Mouse (Mus musculus): ENCODE data around the gene Zfp821. TPM values are rescaled to one million over a fixed set of nuclear protein-coding genes. Genes with fewer than 3 reads are reported as not detected.

The Zfp821 gene
- polyA plus RNA-seq, 1 experiment: 8.2 TPM

DNA sequence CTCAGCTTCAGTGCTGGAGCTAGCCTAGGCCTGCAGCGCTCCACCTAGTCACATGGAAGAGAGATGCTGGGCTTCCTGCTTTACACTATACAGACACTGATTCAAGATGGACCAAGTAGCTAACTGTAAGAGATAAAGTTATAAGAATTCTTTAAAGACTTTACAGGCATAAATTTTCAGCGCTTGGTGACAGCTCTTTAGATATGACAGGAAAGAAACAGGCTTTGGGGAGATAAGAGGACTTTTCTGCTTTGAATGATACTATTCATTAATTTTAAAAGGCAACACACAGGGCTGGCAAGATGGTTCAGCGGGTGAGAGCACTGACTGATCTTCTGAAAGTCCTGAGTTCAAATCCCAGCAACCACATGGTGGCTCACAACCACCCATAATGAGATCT is 6.9 kb upstream of the Zfp821 start:
- TF ChIP-seq GATA1 (IDR thresholded peaks at IDR 0.05; ENCODE audit: low read length): no peak

- no peak for TF ChIP-seq GATA1 (IDR thresholded peaks at IDR 0.05; ENCODE audit: low read length)
Observed at GRCm38 (mm10) chr8:109704565-109705319, 604 bp upstream of the Zfp821 start.

GRCm38 (mm10) chr8:109706076-109706873 is 929 bp downstream of the Zfp821 start:
- TF ChIP-seq GATA1 (IDR thresholded peaks at IDR 0.05; ENCODE audit: low read length): no peak

GRCm38 (mm10) chr8:109706874-109707237 is 1.5 kb downstream of the Zfp821 start:
- no peak for TF ChIP-seq GATA1 (IDR thresholded peaks at IDR 0.05; ENCODE audit: low read length)

GRCm38 (mm10) chr8:109707921-109708320 is 2.6 kb downstream of the Zfp821 start:
- no peak for TF ChIP-seq GATA1 (IDR thresholded peaks at IDR 0.05; ENCODE audit: low read length)

DNA sequence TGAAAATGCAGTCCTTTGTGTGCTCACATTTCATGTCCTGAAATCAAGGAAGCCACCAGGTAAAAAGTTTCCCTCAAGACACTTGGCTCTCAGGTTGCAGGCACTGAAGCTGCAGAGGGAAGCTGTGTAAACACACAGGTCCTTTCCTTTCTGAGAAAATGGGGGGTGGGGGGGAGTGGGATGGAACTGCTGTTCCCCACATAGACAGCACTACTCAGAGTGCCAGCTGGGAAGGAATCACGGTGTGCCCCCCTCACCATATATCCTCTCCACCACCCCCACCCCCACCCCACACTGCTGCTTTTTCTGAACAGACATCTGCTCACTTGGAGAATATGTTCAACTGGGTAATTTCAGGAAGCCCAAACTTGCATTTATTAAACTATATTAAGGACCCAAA is 7.2 kb downstream of the Zfp821 start:
- TF ChIP-seq GATA1 (IDR thresholded peaks at IDR 0.05; ENCODE audit: low read length): no peak

GRCm38 (mm10) chr8:109714961-109715360 is 9.6 kb downstream of the Zfp821 start:
- TF ChIP-seq GATA1 (IDR thresholded peaks at IDR 0.05; ENCODE audit: low read length): no peak

- TF ChIP-seq GATA1 (IDR thresholded peaks at IDR 0.05; ENCODE audit: low read length): no peak
Observed at GRCm38 (mm10) chr8:109725106-109725505, 19.8 kb downstream of the Zfp821 start.

DNA sequence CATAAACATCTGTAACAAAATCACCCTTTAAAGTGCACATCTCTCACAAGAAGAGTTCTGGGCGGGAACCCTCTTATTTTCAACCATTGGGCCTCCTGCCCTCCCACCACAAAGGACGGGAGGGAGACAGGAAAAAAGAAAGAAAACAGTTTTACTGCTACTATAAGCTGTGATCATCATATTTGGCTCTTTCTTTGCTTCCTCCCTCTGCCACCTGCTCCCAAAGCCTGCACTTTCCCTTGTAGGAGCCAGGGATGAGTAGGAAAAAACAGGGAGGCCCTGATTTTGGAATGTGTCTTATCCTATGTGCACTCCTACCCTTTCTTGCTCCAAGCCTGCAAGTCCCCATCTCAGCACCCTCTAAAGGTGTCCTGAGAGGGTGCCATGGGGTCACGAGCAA is 25.7 kb downstream of the Zfp821 start:
- no peak for TF ChIP-seq GATA1 (IDR thresholded peaks at IDR 0.05; ENCODE audit: low read length)

DNA sequence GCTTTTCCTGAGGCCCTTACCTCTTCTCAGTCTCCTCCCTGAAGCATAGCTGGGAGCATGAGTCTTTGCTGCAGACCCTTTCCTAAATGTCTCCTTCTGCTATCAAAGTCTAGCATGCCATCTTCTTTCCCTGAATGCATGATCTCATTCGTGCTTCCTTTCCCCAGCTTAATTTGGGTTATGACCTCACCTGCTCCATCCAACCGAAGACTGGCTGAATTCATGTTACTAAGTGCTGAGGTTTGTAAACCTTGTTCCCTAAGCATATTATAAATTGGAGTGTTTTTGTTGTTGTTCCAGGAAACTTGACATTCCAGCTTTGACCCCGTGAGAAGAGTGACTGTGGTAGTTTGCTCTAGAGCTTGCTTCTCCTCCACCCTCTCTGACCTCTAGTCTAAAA is 28.7 kb downstream of the Zfp821 start:
- TF ChIP-seq GATA1 (IDR thresholded peaks at IDR 0.05; ENCODE audit: low read length): no peak

DNA sequence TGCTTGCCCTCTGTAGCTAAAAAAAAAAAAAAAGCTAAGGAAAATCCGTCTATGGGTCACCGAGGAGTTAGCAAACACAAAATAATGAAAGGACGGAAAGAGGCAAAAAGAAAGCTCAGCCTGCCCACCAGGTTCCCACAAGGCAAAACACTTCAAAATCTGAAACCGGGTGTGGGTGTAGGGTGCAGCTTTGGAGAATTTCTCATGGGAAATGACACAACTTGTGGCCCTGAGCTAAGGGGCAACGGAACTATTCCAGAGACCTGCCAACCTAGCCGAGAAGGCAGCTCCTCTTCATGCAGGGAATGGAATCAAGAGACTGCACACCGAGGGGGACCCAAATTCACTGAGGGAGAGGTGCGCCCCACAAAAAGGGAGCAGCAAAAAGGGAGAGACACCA is 31.5 kb downstream of the Zfp821 start:
- no peak for TF ChIP-seq GATA1 (IDR thresholded peaks at IDR 0.05; ENCODE audit: low read length)

GRCm38 (mm10) chr8:109737237-109738048 is 32.1 kb downstream of the Zfp821 start, which contains the start of gene Atxn1l:
Gene Atxn1l (minus strand): TSS chr8:109737739.
- no peak for TF ChIP-seq GATA1 (IDR thresholded peaks at IDR 0.05; ENCODE audit: low read length)

DNA sequence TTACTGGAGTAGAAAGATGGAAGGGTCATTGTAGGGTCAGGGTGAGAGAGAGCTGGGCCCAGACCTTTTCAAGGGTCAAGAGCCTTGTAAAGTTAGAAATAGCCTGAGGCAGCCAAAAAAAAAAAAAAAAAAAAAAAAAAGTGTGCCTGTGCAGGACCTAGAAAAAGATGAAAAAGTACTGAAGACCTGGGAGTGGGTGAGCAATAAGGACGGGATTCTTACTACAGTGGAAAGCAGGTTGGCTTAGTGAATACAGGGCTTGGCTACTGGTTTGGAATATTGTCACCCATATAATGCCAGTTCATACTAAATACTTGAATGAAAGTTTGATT is 32.7 kb downstream of the Zfp821 start:
- TF ChIP-seq GATA1 (IDR thresholded peaks at IDR 0.05; ENCODE audit: low read length): no peak

- no peak for TF ChIP-seq GATA1 (IDR thresholded peaks at IDR 0.05; ENCODE audit: low read length)
Observed at GRCm38 (mm10) chr8:109747468-109748199, 42.3 kb downstream of the Zfp821 start.

DNA sequence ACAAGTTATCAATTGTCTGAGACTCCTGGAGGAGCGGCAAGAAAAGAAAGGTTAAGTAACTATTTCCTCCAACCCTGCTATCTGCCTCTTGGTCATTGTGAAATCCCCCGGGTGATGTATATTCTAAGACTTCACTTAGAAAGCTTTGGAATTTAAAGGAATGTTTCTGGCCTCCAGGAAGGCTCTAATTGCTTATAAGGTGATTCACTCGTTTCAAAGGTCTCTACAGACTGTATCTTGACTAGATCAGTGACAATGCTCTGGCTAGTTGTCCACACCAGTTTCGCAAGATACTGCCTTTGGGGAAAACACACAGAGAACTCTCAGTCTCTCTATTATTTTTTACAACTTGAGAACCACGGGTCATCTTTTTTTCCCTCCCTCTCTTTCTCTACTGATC is 44.9 kb downstream of the Zfp821 start:
- TF ChIP-seq GATA1 (IDR thresholded peaks at IDR 0.05; ENCODE audit: low read length): no peak

All from G1E-ER4 (cell line).